Mouse (Mus musculus) retina, embryonic 14.5 days (tissue): ENCODE measurements around the gene Eme2.

Source experiments
- DNase-seq: peaks from one replicate; pipeline ENCODE4 v3.0.0-alpha.2; 2015; ENCODE audit warnings: low spot score

Gene Eme2

DNA sequence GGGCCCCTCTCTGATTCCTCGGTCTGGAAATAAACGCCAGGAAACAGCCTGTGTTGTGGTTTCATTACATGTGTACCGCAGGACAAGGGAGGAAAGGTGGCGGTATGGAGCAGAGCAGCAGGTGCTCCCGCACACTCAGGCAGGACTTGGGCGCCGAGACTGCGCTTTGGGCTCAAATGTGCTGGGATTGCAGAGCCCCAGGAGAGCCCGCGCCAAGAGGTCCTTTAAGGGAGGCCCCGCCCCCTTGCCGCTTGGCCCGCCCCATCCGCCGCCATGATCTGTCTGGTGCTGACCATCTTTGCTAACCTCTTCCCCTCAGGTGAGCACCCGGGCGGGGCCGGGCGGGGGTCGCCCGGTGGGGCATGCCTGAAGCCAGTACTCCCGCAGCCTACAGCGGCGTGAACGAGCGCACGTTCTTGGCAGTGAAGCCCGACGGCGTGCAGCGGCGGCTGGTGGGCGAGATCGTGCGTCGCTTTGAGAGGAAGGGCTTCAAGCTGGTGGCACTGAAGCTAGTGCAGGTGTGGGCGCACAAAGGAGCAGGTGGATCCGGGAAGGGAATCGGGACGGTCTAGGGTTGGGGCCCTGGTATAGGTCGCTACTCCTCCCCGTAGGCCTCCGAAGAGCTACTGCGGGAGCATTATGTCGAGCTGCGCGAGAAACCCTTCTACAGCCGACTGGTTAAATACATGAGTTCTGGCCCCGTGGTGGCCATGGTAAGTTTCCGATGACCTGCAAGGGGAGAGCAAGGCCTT is 1.5 kb upstream of the Eme2 start, which contains the start of gene Nme3:
Gene Nme3 (plus strand): TSS at position 260 of the 752 bp plus-strand sequence.
- peak; percentile 79 for DNase-seq

DNA sequence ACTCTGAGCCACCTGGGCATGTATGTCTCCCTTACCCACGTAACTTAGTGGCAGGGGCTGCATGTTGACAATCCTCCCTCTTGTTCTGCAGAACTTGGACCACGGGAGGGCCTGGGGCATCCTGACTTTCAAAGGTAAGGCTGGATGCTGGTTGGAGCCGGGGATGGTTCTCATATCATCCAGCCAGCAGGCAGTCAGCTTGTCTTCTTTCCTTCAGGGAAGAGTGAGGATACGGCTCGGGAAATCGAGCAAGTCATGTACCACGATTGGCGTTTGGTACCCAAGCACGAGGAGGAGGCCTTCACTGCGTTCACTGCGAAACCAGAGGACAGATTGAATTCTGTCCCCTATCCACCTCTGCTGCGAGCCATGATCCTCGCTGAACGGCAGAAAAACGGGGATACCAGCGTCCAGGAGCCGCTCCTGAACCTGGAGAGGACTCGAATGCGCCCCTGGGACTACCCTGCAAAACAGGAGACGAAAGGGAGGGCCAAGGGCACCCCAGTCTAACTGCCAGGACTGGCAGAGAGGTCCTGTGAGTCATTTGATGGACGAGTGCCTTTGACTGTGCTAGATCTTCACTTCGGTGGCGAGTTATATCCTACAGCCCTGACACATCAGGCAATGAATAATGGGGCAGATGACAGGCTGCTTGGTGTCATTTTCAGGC is 819 bp upstream of the Eme2 start:
- no peak for DNase-seq

DNA sequence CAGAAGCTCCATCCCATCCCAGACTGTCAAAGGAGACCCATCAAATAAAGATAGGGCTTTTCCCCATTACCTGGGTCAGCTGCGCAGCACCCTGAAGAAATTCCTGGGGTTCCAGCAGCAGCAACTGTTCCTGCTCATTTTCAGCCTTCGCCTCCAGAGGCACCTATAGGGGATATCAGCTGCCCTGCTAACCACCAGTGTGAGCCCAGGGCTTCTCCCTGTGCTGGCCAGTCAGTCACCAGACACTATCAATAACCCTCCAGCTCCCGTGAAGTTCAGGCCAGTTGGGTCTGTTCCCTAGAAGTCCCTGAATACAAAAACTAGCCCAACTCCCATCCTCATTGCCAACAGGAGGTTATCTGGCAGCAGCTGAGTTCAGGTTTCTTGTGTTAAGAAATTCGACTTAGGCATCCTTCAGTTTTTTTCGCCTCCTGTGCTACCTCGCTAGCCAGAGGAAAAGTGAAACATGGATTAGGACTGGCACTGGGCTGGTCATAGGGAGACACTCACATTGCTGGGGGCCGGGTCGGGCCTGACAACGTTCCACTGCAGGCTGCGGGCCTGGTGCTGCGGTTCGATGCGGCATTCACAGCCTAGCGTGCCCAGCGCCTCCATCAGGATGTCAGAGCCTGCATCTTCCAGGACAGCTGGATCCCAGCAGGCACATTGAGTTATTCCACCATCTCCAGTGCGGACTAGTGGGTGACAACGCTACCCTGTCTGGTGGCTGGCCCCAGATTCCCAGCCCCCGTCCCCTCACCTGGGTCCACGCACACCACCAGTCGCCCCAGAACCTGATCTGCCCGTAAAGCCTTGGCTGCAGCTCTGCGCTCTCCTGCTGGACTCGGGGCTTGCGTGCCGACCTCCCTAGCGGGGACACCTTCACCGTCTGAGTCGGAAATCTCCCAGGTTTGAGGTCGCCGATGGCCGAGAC is 559 bp downstream of the Eme2 start:
- DNase-seq, result no peak

DNA sequence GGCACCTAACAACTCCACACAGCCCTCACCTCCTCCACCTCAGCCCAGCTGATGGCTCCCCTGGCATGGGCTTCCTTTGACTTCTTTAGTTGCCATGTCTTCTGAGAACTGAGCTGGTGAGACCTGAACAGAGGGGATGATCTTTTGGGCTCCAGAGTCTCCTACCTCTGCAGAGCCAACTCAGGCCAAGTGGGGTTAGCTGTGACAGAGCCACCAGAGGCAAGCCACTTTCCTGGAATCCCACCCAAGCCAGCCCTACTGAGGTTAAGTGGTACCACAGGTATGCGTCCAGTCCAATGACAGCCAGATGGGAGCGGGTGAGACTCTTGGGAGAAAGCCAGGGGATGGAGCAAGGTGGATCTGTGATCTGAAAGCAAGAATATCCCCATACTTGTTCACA is 1.6 kb downstream of the Eme2 start:
- no peak for DNase-seq

DNA sequence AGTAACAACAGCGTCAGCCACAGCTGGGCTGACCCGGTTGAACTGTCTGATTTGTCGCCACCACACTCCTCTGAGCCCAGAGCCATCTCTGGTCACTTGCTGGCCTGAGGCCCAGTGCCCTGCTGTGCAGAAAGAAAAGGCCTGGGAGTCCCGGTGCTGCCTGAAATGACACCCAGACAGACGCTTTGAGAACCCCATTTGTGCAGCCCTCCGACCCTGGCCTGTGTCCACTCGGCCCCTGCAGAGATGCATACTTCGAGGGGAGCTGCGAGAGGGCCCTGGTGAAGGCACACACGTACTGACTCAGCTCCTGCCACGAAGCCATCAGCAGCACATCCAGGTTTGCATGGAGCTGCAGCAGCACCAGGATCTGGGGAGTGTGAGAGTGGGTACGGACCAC is 2.1 kb downstream of the Eme2 start:
- no peak for DNase-seq

DNA sequence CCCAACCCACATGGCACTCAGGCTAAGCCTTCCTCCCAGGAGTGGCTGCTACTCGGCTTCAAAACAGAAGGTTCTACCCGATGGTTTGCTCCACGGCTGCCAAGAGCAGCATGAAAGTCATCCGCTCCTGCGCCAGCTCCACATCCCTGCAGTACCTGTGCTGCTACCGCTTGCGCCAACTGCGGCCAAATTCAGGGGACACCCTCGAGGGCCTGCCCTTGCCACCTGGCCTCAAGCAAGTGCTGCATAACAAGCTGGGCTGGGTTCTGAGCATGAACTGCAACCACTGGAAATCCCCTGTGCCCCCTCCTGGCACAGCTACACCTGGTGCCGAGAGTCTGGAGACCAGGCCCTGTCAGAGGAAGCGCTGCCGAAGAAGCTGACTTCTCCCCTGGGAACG is 3.6 kb downstream of the Eme2 start:
- DNase-seq, result no peak

DNA sequence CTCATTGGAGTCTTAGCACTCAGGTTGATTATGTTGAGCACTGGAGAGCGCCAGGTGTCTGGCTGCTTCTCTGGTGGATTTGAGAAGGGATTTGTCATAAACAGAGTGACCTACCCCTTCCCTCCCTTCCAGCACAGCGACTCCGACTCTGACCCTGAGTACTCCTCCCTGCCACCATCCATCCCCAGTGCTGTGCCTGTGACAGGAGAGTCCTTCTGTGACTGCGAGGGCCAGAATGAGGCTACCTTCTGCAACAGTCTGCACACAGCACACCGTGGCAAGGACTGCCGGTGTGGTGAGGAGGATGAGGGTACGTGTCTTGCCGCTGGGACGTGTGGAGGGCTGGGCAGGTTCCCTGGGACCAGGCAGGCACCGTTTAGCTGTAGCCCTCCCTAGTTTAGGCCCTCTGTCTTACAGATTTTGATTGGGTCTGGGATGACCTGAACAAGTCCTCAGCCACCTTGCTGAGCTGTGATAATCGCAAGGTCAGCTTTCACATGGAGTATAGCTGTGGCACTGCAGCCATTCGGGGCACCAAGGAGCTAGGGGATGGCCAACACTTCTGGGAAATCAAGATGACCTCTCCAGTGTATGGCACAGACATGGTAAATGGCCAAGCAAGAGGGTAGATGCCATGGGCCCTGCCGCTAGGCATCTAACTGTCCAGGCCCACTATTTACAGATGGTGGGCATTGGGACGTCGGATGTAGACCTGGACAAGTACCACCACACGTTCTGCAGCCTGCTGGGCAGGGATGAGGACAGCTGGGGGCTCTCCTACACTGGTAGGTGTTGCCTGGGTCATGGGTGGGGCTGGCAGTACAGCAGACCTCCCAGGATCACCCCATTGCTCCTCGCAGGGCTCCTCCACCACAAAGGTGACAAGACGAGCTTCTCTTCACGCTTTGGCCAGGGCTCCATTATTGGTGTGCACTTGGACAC is 4.5 kb downstream of the Eme2 start:
- DNase-seq, result no peak

DNA sequence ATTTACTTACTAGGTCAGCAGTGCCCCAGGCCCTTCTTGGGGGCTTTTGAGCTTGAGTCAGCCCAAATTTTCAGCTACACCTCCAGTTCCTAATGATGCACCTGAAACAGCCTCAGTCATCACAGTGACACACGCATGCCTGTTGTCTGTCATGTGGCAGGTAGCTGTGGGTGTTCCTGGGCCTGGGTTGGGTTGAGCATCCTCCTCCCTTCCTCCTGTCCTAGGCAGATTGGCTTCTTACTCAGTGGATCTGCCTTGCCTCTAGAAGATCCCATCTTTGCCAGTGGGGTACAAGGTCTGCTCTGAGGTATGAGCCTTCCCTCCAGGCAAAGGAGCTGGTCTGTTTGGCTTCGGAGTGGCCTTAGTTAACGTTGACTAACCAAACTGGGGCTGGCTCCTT is 6.0 kb downstream of the Eme2 start:
- DNase-seq, result no peak

DNA sequence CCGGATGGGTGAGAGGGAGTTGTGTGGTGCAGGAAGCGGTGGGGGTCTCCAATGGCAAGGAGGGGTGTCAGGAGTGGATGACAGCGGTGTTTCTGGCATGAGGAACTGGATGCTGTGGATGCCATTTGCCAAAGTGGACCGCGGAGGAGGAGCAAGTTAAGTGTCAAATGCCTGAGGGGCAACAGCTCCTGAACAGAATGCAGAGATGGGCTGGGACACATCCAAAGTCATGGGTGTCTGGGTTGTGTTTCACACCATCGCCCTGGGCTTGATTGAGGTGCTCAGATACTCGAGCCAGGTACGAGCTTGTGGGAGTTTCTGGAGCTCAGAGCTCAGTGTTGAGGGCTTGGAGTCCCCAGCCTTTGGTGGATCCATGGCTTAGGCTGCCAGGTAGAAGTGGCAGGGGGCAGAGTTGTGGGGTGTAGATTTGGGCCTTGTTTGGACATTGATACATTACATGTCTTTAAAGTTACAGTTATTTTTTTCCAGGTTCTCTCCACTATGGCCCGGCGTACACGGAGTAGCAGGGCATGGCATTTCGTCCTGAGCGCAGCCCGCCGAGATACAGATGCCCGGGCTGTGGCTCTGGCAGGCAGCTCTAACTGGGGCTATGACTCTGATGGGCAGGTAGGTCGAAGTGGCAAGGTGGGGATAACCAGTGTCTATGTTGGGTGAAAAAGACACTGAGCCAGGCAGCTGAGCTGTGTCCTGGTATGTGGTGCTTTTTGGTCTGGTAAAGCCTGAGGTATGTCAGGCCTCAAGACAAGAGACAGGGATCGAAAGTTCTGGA is 7.4 kb downstream of the Eme2 start:
- no peak for DNase-seq

DNA sequence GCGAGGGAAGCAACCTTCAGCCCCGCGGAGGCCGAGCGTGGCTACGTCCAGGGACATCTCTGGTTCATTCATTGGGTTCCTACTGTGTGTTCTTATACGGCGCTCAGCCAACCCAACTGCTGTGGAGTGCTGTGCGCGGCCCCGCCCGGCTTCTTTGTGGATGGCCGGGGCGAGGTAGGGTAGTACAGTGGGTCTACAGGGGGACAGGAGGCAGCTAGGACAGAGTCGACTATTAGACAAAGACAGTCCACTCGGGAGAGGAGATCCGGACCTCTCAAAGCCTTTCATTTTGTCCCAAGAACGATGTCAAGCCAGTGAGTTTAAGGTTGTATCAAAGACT is 8.0 kb downstream of the Eme2 start:
- DNase-seq, result no peak

DNA sequence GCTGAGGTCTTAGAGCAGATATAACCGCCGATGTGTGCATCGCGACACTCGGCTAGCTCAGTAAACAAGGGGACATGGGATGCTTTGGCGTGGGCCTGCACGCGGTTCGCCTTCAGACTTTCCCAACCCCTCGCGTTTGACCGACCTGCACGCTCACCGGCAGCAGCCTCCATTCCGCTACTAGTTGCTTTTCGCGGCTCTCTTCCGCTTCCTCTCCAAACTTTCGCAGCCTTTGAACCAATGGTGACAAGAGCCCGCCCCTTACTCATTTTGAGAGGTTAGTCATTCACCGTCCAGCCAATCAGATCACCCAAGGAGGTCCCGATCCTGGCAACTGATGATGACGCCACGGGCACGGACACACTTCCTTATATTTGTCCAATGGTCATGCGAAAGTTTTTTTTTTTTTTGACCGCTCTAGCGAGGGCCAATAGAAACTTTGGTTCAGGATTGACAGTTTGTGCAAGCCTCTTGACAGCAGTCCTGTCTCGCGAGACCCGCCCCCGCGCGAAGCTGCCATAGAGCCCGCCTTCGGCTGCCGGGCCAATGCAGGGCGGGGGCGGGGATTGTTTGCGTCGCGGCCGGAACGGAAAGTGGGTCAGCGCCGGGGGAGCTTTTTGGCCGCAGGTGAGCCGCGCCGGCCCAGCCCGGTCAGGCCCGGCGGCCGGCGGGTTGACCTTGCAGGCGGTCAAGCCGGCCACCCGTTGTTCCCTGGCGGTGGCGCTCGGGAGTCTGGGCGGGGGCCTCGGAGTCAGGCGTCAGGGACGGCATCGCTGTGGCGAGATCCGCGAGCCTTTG is 8.6 kb downstream of the Eme2 start, which contains the start of the genes Nubp2 and Spsb3:
Gene Nubp2 (minus strand): TSS at position 216 of the 798 bp plus-strand sequence.
Gene Spsb3 (plus strand): TSS at position 510 of the 798 bp plus-strand sequence.
- DNase-seq, result peak; percentile 97

DNA sequence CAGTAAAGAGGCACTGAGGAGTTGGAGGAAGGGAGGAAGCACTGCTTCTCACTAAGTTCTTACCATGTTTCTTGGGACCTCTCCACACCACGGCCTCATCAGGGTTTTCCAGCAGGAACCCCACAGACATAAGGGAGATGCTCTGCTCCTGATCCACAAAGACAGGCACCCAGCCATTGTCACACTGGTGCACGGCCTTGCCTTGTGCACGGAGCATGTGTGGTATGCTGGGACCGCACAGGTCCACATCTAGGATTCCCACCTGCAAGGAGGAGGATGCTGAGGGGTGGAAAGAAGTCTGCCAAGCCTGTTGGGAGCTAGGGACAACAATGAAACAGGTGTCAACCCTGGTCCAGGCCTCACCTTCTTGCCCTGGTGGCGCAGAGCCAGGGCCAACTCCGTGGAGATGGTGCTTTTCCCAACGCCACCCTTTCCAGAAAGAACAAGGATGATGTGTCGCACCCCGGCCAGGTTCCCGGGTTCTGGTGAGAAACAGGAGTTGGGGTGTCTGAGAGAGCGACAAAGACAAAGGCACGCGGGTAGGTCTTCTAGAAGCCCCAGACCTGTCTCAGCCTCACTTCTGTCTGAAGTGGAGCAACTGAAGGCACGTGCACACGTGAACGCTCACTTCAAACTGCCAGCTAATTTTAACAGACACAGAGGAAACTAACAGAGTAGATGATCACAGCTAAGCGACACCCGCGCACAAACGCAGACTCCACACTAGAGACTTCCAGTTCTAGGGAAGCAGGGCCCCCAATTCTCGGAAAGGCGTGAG is 9.3 kb downstream of the Eme2 start:
- DNase-seq, result no peak

DNA sequence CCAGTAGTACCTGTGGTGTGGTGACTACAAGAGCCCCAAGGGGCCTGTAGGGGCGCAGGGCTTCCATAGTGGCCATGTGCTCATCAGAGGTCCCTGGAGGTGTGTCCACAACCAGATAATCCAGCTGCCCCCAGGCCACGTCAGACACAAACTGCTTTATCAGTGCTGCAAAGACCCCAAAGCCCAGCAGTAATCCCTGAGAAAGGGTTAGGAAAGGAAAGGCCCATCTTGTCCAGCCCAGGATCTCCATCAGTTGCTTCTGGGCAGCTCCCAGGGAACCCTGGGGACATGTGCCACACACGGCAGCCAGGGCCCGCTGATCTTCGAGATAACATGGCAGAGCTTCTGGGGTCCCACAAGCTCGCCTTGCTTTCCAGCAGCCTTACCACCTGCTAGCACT is 10.5 kb downstream of the Eme2 start:
- no peak for DNase-seq

DNA sequence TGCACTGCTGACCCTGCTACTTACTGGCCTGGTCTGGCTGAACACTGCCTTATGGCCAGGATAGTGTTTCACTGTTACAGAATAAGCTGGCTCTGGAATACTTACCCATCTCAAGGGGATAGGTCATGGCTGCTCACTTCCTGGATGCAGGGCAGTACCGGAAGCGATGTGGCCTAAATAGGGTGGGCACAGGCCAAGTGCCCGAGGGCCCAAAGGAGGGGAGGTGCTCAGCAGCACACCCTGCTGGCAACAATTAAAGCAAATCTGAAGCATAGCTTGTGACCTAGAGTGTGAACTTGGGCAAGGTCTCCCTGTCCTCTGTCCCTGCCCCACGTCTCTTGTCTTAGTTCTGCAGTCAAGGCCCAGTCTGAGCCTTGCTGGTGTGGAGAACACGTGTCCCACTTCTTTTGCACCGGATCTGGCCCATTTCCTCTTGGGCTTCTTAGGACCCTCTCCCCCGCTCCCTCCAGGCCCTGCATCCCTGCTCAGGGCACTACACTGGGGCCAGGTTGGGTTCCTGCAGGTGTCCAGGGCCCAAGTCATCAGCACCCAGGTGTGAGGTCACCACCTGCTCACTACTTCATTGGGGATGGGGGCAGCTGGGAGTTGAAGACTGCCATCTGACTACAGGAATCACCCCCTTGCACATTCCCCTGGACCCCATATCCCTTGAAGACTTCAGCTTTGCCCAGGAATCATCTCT is 13.0 kb downstream of the Eme2 start:
- DNase-seq, result peak; percentile 74

DNA sequence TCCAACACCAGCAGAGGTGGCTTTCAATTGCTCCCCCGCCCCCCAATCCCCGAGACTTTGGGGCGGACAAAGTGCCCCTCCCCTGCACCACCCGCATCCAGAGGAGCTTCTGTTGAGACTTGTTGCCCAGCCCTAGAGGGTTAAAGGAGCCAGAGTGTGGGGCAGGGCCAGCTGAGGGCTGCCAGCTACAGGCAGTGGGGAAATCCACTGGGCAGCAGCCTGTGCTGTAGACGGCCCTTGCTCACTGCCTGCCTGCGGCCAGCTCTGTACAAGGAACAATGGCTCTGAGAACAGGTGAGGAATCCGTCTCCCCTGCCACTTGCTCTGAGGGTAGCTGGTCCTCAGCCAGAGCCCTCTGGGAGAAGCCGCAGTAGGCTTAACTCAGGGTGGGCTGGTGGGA is 16.4 kb downstream of the Eme2 start:
- DNase-seq, result no peak

DNA sequence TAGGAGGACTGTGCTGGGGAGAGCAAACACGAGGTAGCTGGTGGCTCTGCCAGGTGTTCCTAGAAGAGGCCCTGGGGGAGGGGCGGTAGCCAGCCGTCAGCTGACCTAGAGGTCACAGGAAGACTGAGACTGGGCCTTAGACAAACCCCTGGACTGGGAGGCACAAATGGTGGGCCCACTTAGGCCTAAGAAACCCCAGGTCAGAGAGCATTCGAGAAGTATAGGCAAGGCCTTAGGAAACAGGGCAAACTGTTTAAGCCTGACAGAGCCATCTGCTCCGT is 16.8 kb downstream of the Eme2 start:
- no peak for DNase-seq

DNA sequence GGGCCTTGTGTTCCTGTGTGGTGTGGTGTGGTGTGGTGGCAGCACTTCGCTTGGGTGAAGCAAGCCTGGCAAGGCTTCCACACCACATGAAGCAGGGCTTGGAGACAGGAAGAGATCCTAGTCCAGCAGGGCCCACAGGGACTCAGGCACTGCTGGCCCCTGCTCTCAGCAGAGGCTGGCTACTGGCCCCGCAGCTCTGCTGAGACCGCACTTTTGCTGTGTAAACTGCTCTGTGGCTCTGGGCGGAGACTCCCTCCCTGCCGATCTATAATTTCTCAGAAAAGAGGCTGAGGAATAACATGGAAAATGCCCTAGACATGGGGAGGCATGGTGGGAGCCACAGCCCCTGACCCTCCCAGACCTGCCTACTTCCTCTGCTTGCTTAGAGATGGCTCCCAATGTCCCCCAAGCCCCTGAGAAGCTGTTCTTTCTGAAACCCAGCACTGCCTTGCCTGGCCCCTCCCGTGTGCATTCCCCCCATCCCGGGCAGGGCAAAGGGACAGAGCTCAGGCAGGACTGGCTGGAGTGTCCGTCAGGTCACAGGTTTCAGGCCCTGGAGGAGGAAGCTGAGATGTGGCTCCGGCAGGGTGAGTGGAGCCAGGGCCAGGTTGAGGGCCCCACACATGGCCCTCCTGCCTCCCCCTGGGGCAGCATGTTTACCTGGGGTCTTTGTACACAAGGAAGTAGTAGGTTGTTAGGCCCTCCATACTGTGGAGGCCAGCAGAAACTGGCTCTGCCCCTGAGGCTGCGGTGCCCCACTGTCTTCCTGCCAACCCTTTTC is 17.4 kb downstream of the Eme2 start:
- no peak for DNase-seq

DNA sequence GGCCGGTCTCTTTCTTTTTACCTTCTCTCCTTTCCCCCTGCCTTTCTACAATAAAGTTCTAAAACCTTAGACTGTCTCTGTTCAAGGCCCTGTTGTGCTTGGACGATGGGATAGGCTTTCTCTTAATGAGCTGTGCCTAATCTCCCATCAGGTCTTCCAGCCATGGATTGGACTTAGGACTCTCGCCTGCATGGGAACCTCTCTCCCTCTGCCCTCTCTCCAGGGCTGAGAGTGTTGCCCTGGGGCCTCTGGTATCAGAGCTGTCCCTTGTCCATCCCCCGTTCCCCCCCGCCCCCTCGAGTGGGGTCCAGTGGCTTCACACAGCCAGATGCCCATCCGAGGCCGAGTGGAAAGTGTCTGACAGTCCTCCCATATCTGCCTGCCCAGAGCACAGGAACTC is 19.9 kb downstream of the Eme2 start:
- no peak for DNase-seq
